Mouse (Mus musculus) lung, adult 2 months (tissue): ENCODE measurements around the gene H2-Ab1. TPM values are rescaled to one million over a fixed set of nuclear protein-coding genes. Genes with fewer than 3 reads are reported as not detected.

Experiments used
- DNase-seq: peaks from one replicate; pipeline ENCODE4 v3.0.0; 2022
- H3K4me1 ChIP-seq: fragments of 200-500 bp; 2 replicates; pipeline ENCODE4 v1.6.1; 2011; ENCODE audit warnings: low read length; ENCODE audit not compliant: control insufficient read depth, insufficient read depth
- H3K4me3 ChIP-seq: fragments of 200-500 bp; replicated peaks from 2 replicates; pipeline ENCODE3; 2011; ENCODE audit warnings: low read depth, mild to moderate bottlenecking, control low read depth, low read length; ENCODE audit errors: extremely low read depth
- CTCF ChIP-seq: fragments of 200-500 bp; IDR thresholded peaks from 2 replicates; pipeline ENCODE4 v1.5.1; 2011; ENCODE audit warnings: mild to moderate bottlenecking, low read length, control low read depth; ENCODE audit not compliant: insufficient read depth
- POLR2A ChIP-seq: fragments of 200-500 bp; IDR thresholded peaks from 2 replicates; pipeline ENCODE4 v1.6.1; 2011; ENCODE audit warnings: low read depth, mild to moderate bottlenecking, control low read depth, low read length, borderline replicate concordance; ENCODE audit errors: extremely low read depth
- WGBS: fragments of 180-500 bp; shearing (Covaris S2); methylation state at CpG from one replicate; pipeline ENCODE4 v1.1.7; 2018; 5-methylcytosine and 5-hydroxymethylcytosine counted together
- polyA plus RNA-seq: library from polyadenylated mRNA; depleted of rRNA; stranded (reverse); fragments of >200 nt; gene quantifications from 2 replicates; pipeline ENCODE4 v1.2.3, GENCODE M21; 2012

H2-Ab1 gene
- polyA plus RNA-seq, 1 experiment, result 1,370 TPM

DNA sequence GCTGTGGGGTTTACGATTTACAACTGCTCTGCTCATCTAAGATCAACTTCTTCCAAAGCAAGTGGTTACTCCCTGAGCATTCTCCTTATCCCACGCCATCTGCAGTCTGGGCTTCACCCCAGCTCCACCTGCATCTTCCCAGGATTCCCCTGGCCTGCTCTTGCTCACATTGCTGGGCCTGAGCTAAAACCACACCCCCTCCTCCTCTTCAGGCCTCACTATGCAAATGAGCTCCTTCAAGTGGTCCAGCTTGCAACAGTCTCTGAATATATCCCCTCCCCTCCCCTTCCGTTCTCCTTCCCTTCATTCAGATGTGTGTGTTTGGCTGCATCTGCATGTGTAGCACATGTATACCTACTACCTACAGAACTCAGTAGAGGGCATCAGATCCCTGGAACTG lies 41.9 kb downstream of the H2-Ab1 start:
- Histone ChIP-seq H3K4me3 (no peak overlapping the region), H3K4me1 (peaks cover 7% of the 10 kb centered on the region; the same call in 1 of the 2 replicates)
- 68% methylated on average over 3 of the region's 3 CpGs for WGBS
- DNase-seq, result peak; percentile 6
- no peak for TF ChIP-seq CTCF
- TF ChIP-seq POLR2A, result no peak

DNA sequence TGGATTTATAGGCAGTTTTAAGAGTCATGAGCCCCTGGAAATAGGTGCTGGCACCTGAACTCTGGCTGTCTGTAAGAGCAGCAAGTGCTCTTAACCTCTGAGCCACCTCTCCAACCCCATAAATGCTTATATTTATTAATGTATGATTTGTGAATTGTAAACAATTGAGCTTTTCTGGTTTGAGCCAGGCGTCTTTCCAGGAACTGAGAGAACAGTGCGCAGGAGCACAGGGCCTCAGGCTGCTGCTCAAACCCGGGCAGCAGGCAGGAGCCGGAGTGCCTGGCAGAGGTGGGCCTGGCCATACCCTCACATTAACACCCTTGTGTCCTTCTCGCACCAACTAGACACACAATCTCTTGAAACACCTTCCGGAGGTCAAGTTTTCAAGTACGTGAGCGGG lies 42.6 kb downstream of the H2-Ab1 start:
- Histone ChIP-seq H3K4me1 (peaks cover 7% of the 10 kb centered on the region; the same call in 1 of the 2 replicates), H3K4me3 (no peak overlapping the region)
- TF ChIP-seq POLR2A, result no peak
- TF ChIP-seq CTCF, result no peak
- peak; percentile 2 for DNase-seq
- 73% methylated on average over 8 of the region's 8 CpGs for WGBS

DNA sequence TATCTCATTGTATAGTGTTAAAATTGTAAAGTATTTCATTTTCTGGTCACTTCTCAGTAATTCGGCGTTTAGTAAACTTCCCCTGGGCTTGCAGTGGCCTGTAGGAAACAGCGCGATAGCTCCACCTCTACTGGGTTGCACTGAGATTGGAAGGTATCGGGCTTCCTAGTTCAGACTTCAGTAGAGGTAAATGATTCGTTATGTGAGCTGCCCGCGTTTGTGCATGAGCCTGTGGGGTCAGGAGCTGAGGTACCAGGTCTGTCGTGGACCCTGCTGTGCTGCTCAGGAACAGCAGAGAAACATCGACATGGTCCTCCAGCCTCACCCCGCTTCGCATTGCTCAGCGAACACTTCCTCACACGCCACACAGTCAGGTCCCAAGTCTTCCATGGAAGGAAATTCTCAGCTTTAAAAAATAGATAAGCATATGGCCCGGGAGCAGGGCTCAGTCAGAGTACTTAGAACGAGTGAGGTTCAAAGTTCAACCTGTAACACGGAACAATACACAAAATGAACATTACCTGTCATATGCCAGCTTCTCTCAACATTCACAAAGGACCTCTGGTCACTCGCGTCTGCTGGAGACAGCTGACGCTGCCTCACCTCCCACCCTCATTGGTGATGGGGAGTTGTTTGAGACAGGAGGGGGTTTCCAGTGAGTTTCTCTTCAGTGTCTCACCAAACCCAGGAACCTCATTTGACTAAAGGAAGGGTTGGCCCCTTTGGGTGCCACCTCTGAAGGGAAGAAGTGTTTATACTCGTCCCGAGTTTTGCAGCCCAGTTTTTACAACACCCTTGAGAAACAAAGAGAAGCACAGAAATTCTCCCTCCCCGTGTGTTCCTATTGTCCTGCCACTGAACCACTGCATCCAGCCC lies 43.4 kb downstream of the H2-Ab1 start:
- peaks cover 5% of the 10 kb centered on the region; the same call in 1 of the 2 replicates for H3K4me1 ChIP-seq
- WGBS, result 61% methylated on average over 23 of the region's 23 CpGs
- TF ChIP-seq POLR2A, result no peak
- TF ChIP-seq CTCF, result no peak
- peak; percentile 5 for DNase-seq
- no peak overlapping the region for H3K4me3 ChIP-seq

DNA sequence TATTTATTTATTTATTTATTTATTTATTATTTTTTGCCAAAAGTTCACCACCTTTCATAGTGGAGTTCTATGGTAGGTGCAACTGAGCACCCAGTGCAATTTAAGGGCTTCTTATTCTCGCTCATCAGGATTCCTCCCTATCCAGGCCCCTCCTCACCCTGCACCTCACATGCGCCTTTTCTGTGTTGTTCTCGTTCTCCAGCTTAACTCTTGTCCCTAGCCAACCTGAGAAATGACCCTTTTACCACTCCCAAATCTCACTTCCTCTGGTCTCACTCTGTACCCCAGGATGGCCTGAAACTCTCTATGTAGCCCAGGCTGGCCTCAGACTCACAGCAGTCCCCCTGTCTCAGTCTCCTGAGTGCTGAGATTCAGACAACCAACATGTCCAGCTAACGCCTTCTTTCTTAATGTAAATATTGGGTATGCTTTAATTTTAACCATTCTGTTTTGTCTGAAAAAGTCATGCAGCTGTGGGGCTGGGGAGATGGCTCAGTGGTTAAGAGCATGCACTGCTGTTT lies 44.2 kb downstream of the H2-Ab1 start:
- 80% methylated on average over 4 of the region's 4 CpGs for WGBS
- H3K4me3 ChIP-seq, result no peak overlapping the region
- H3K4me1 ChIP-seq, result peaks cover 2% of the 10 kb centered on the region; the same call in 1 of the 2 replicates
- TF ChIP-seq CTCF (no peak), POLR2A (no peak)
- DNase-seq, result peak; percentile 1

DNA sequence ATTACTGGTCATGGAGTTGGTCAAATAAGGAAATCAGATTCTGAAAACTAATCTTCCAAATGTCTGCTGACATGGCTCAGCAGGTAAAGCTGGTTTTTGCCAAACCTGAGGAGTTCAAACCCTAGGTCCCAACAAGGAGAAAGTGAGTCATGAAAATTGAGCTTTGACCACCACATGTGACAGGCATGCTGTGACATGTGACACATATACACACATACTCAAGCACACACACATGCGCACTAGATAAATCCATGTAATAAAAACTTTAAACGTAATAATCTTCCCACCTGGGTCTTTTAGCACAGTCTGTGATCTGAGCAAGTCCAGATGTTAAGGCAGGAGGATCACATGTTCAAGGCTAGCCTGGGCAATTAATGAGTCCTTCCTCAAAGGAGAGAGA lies 46.3 kb downstream of the H2-Ab1 start:
- H3K4me3 ChIP-seq, result no peak overlapping the region
- TF ChIP-seq CTCF (no peak), POLR2A (no peak)
- H3K4me1 ChIP-seq, result no peaks in the 10 kb centered on the region; the same call in 1 of the 2 replicates
- no peak for DNase-seq
- WGBS, result 80% methylated on average over 2 of the region's 2 CpGs

DNA sequence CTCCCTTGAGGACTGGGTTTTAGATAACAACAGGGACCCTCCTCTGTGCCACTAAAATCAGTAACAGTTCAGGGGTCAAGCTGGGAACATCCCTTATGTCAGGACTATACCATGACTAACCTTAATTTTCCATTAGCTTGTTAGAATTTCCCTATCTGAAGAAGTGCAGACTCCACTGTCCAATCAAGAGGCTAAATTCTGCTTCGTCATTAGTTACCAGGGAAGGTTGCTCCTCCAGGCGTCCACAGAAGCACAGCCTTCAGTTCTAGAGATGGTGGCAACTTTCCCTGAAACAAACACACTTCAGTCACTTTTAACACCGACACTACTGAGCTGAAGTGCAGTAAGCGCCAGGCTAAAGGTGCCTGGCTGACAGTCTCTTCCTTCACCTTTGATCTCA lies 47.3 kb downstream of the H2-Ab1 start:
- no peak overlapping the region for H3K4me3 ChIP-seq
- TF ChIP-seq POLR2A (no peak), CTCF (no peak)
- peak; percentile 46 for DNase-seq
- H3K4me1 ChIP-seq, result no peaks in the 10 kb centered on the region; the same call in 1 of the 2 replicates
- 5% methylated on average over 4 of the region's 4 CpGs for WGBS

DNA sequence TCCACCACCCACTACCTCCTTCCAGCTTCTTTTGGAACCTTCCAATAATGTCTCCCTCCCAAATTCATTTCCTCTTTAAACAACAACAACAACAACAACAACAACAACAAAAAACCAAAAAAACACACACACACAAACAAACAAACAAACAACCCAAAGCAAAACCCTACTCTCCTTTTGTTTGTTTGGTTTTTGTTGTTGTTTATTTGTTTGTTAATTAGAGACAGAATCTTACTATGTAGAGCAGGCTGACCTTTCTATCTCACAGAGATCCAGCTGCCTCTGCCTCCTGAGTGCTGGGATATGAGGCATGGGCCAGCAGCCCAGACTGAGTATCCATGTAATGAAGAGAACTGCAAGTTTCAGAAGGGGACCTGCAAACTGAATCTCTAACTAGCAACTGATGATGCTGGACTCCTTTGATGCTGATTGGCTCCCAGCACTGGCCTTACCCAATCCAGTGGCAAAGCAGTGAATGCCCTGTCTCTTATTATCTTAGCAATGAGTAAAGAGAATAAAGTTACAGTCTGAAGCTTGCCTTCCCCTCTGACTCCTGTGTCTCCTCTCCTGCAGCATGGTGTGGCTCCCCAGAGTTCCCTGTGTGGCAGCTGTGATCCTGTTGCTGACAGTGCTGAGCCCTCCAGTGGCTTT lies 48.0 kb downstream of the H2-Ab1 start, which contains the start of gene H2-Eb1:
Gene H2-Eb1 (plus strand): TSS at position 488 of the 651 bp plus-strand sequence.
- peak within 1 kb of the TSS; percentile 58 for H3K4me3 ChIP-seq
- TF ChIP-seq POLR2A (peak; percentile 83; the same call in 1 of the 2 replicates), CTCF (no peak)
- no peaks in the 10 kb centered on the region; the same call in 1 of the 2 replicates for H3K4me1 ChIP-seq
- DNase-seq, result peak; percentile 80

DNA sequence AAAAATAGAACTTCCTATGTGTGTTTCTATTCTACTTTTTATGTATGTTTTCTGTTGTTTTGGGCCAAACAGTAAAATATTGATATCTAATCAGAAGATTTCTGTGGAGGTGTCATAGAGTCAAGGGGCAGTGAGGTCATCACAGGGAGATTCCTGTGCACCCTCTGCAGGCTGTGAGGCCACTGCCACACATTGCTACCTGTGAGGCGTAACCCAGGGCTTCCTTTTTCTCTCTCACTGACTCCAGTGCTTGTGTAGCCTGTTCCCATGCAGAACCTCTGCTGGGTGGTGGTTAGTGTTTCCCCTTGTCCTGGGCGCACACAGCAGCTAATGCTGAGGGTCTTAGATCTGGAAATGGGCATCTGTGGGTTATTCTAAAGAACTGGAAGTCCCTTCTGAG lies 48.9 kb downstream of the H2-Ab1 start:
- 67% methylated on average over 2 of the region's 2 CpGs for WGBS
- DNase-seq, result no peak
- TF ChIP-seq POLR2A (peak; percentile 46; the same call in 1 of the 2 replicates), CTCF (no peak)
- H3K4me1 ChIP-seq, result no peaks in the 10 kb centered on the region; the same call in 1 of the 2 replicates
- peak overlapping the region; percentile 22 for H3K4me3 ChIP-seq

DNA sequence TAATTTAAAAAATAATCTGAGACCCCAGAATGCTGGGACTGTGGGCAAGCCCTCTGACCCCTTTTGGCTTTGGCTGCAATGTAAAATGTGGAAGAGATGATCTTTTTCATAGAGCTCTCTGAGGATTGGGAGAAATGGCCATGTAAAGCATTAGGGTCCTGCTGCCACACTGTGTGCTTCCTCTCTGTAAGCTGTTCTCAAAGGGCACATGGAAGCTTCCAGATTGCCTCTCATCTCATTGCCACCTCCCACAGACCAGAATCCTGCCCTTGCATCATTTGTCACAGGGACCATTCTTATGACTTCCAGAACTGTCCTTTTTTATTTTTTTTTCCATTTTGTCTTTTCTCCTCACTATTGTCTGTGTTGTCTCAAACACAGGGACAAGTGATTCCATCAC lies 49.7 kb downstream of the H2-Ab1 start:
- Histone ChIP-seq H3K4me3 (no peak overlapping the region), H3K4me1 (peaks cover 2% of the 10 kb centered on the region; the same call in 1 of the 2 replicates)
- DNase-seq, result no peak
- TF ChIP-seq CTCF (no peak), POLR2A (no peak)

DNA sequence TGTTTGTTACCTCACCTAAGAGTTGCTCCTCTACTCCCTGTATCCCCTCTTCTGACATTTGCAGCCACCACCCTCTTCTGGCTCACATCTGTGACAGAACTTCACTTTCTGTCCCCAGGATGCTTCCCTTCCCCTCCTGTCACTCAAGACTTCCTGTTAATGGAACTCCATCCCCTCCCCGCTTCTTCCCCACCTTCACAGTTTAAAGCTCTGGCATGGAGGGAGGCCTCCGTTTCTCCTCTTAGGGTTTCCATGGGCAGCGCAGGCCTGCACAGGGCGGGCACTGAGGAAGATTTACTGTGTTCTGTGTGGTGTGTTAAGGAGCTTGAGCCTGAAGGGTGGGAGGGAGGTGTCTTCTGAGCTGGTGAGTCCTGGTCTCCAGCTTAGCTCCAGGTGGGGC lies 50.7 kb downstream of the H2-Ab1 start:
- peaks cover 2% of the 10 kb centered on the region; the same call in 1 of the 2 replicates for H3K4me1 ChIP-seq
- DNase-seq, result no peak
- no peak overlapping the region for H3K4me3 ChIP-seq
- TF ChIP-seq POLR2A, result no peak
- no peak for TF ChIP-seq CTCF
- 65% methylated on average over 4 of the region's 4 CpGs for WGBS

DNA sequence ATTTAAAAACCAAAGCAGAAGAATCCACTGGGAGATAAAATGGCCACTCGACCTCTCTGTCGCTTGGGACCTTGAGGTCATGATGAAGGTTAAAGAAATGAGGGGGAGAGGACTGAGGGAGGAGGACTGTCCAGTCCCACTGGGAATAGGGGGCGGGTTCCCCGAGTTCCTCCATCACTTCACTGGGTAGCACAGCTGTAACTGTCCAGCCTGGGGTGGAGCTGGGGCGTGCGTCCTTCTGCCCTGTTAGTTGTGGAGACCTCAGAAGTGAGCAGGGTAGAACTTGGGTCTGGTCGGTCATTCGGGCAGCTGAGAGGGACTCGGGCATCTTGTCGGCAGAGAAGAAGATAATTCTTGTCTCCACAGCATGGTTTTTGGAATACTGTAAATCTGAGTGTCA lies 51.7 kb downstream of the H2-Ab1 start:
- DNase-seq, result no peak
- Histone ChIP-seq H3K4me3 (peak overlapping the region; percentile 72), H3K4me1 (peaks cover 2% of the 10 kb centered on the region; the same call in 1 of the 2 replicates)
- 20% methylated on average over 10 of the region's 10 CpGs for WGBS
- TF ChIP-seq POLR2A (no peak; the same call in 1 of the 2 replicates), CTCF (no peak)
